Mouse (Mus musculus) adrenal gland, adult 18-20 months (tissue): ENCODE measurements at regions not wholly inside any gene's neighbourhood (a gene's known extent, or its start where the extent isn't known, plus 50 kb on each side); places are given as distances from the start of the nearest gene placed in this dataset.

Experiments used
- DNase-seq, 2 experiments: peaks; one replicate each; pipeline ENCODE4 v3.0.0; 2021 to 2022; ENCODE audit warnings: low spot score in 2 of 2

DNA sequence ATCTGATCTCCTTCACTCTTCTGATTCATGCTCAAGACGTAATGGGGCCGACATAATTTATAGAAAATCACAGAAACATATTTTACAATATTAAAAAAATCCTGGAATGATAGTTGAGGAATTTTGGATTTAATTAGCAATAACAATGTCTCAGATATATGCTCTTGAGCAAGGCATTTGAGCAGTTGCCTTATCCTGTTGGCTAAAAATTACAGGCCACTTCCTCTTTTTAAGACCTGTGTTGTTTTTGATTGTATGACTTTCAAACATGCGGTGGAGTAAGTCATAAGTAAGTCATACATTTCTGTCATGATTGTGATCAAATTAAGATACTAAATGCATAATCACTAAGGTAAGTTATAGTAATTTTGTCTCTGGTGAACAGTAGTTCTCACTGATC lies 387.5 kb downstream of the Nxph1 start:
- no peak for DNase-seq

DNA sequence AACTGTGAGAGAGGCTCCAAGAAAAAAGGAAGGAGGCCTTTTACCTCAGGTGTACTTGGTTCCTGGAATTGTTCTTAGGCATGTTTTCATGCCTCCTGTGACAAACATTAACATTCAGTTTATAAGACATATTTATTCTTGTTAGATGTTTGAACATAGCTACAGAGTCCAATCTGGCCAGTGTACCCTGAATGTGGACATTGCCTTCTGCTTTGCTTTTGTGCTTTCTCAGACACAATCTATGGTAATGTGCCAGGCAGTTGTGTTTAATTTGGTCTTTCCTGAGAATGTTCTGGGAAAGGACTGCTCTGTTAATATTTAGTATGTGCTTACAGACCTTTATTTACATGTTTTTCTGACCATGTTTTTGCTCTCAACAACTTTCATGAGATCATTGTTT lies 436.0 kb downstream of the Nxph1 start:
- no peak for DNase-seq

DNA sequence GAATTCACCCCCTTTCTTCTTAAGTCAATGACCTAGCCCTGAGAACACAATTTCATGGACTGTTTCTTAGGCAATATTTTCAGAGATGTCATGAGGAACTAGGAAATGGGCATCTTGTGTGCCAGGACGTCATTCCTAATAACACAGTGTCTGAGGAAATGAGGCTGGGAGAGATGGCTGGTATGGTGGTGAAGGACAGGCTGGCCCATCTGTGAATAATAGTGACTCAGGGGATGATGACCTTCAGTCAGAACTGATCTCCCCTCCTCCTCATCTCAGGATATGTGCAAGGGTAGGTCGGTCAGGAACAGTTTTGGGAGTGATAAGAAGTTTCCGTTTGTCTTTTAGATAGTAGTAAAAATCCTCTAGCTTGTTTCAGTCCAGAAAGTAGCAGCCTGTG lies 449.8 kb downstream of the Nxph1 start:
- DNase-seq: peak in 1 of 2 experiments; percentile 4

DNA sequence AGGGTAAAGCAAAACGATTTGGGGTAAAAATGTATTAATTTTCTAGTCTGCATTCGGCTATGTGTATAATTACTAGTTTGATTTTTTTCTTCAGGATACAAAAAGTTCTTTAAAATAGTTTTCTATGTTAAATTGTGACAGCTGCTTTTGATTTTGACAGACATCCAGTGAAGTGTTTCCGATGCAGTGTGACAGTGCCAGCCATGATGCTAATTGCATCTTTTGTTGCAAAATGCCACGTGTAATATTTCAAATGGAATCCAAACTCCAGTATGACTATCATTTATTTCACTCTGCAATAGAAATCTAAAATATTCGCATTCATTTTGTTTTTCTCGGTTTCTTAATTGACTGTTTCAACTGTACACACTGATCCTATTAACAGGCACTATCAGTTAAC lies 457.8 kb downstream of the Nxph1 start:
- DNase-seq: no peak
